Mouse (Mus musculus): ENCODE measurements around the gene Gm10985.

DNA sequence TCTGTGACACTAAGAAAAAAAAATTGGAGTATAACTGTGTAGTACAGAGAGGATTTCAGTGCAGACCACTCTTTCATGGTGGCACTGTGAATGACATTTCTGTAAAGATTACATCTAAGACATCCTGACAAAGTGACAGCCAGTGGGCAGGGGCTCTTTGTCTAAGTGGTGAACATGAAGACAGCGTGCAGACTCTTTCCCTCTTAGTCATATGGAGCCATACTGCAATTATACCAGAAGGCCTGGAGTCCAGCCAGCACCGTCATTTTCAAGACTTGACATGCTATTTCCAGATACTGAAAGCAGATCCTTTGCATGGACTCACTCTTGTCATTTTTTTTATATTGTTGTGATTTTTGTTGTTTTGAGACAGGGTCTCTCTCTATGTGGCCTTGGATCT lies 10.6 kb upstream of the Gm10985 start:
- TF ChIP-seq POLR2AphosphoS2 (IDR thresholded peaks at IDR 0.05; ENCODE audit: insufficient read length, low read depth) (no peak), E2F4 (IDR thresholded peaks at IDR 0.05; ENCODE audit: insufficient read depth) (no peak), POLR2A (IDR thresholded peaks at IDR 0.05; ENCODE audit: insufficient read length, low read depth) (no peak), USF1 (IDR thresholded peaks at IDR 0.05; ENCODE audit: low read depth) (no peak)
